Mouse (Mus musculus) cerebellum, adult (tissue): ENCODE measurements around the gene Vkorc1l1.

ENCODE experiments used
- ATAC-seq: cut with Nextera tagmentation; 2 replicates; pipeline ENCODE4 v1.9.2; 2017; ENCODE audit warnings: mild to moderate bottlenecking, moderate library complexity, mixed read lengths; ENCODE audit not compliant: insufficient number of reproducible peaks, low FRiP score, low TSS enrichment

The Vkorc1l1 gene

GRCm38 (mm10) chr5:129940736-129941494 lies 855 bp upstream of the Vkorc1l1 start:
- ATAC-seq = no peak; the same call in 1 of the 2 replicates

GRCm38 (mm10) chr5:129942073-129942939 lies 536 bp downstream of the Vkorc1l1 start:
- ATAC-seq = peak; percentile 46; the same call in 1 of the 2 replicates

DNA sequence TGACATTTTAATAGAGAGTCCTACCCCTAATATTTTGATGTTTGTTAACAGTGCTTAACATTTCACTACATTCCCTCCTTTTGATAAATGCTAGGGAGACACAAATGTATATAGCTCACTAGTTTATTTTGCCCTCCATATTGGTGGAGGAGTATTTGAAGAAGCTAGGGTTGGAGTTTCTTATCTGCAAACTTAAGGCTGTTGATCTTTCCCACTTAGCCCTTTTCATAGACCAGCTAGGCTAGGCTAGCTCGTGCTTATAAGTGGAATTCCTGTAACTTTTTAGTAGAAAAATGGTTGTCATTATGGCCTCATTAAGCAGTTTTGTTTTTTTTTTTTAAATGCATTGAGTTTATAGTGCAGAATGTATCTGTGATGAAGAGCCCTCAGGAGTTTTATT lies 1.6 kb downstream of the Vkorc1l1 start:
- ATAC-seq = no peak

GRCm38 (mm10) chr5:129947528-129948033 lies 5.8 kb downstream of the Vkorc1l1 start:
- no peak for ATAC-seq

- ATAC-seq = no peak
These were observed 10.4 kb downstream of the Vkorc1l1 start for GRCm38 (mm10) chr5:129952143-129952542.

DNA sequence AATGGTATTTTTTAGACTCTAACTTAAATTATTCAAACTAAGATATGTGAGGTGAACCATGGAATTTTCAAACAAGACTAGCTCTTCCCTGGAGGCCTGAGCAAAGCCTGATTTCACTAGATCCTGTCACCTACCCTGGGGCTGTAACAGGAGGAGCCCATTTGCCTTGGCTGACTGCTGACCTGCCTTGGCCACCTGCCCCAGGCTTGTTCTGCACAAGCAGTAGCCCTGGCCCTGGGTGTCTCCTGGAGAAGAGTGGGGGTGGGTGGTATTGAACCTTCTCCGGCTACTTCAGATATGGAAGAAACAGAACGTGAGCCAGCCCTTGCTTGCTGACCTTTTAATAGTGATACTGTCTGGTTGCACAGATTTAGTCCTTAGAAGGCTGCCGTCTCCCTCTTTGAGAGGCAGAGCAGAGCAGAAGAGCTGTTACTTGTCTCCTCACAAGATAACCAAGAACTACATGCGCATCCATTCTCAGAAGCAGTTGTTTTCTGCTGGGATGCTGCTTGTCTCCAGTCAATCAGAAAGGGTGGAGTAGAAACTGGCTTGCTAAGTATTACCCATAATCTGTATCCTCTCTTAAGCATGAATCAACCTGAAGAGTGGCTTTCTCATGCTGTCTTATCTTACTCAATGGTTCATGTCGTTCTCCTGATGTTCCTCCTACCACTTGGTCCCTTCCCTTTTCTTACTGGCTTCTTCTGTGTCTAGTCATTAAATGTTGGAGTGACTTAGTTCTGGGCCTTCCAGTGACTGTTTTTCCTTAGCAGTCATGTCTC lies 12.9 kb downstream of the Vkorc1l1 start:
- ATAC-seq = no peak

- ATAC-seq = no peak
These were observed 14.0 kb downstream of the Vkorc1l1 start for GRCm38 (mm10) chr5:129955792-129956191.

GRCm38 (mm10) chr5:129963224-129963623 lies 21.5 kb downstream of the Vkorc1l1 start:
- no peak for ATAC-seq

- no peak for ATAC-seq
These were observed 24.7 kb downstream of the Vkorc1l1 start for GRCm38 (mm10) chr5:129966448-129966847.

DNA sequence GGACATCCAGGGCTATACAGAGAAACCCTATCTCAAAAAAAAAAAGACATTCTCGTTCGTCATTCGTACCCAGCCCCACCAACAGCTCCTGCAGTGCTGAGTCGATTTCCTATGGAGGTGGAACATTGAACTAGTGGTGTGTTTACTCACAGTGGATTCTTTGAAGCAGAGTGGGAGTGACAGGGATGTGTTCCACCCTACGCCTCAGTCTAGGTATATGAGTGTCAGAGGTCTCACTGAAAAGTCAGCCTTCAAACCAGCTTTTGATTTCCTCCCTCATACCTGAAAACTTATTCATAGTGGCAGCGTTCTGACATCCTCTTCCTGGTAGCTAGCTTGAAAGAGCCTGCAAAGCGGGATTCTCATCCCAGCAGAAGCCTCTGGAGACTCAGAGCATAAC lies 26.6 kb downstream of the Vkorc1l1 start:
- ATAC-seq = no peak

GRCm38 (mm10) chr5:129971491-129971890 lies 29.7 kb downstream of the Vkorc1l1 start:
- no peak for ATAC-seq

DNA sequence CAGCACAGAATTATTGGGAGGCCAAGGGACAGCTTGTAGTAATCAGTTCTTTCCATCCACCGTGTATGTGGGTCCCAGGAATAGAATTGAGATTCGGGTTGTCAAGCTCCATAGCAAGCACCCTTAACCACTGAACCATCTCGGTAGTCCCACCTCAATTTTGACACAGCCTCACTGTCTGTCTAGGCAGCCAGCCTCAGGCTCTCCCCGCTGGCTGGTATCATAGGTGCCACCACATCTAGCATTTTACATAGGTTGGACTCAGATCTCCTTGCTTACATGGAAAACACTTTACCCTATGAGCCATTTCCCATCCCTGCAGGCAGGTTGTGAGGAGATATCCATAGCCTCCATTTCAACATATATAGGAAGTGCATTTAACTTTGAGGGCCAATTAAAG lies 32.6 kb downstream of the Vkorc1l1 start:
- ATAC-seq = no peak

GRCm38 (mm10) chr5:129974866-129975311 lies 33.1 kb downstream of the Vkorc1l1 start:
- ATAC-seq = no peak

GRCm38 (mm10) chr5:129977768-129978167 lies 36.0 kb downstream of the Vkorc1l1 start:
- ATAC-seq = no peak

GRCm38 (mm10) chr5:129978608-129979007 lies 36.8 kb downstream of the Vkorc1l1 start:
- ATAC-seq = no peak

- no peak for ATAC-seq
These were observed 38.4 kb downstream of the Vkorc1l1 start for GRCm38 (mm10) chr5:129980216-129980615.

GRCm38 (mm10) chr5:129989376-129989775 lies 47.6 kb downstream of the Vkorc1l1 start:
- no peak for ATAC-seq

DNA sequence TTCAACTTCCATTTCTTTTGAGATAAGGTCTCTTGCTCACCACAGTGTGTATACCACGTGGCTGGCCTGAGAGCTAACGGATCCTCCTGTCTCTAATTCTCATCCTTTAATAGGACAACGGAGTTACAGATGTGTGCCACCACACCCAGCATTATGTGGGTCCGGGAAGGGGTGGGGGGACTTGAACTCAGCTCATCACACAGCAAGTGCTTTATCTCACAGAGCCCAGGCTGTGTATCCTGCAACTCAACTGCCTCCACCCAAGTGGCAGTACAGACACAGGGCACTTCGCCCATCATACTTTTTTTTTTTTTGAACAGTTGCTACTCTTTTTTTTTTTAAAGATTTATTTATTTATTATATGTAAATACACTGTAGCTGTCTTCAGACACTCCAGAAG lies 50.1 kb downstream of the Vkorc1l1 start:
- ATAC-seq = no peak

DNA sequence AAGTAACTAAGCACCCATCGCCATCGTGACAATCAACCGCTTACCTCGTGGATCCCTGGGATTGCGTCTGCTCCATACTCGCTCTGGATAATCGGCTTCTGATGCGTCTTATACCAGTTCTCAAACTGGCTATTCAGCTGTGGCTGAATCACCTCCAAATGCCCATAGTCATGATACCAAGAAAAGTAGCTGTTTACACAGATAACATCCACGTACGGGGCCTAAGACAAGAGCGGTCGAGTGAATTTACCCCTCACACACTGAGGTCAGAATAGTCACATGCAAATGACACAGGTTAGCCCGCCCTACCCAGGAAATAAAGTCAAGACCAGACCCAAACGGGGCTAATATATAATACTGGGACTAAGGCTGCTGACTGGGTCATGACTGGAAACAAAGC lies 51.6 kb downstream of the Vkorc1l1 start:
- no peak for ATAC-seq

- ATAC-seq = no peak
These were observed 53.2 kb downstream of the Vkorc1l1 start for GRCm38 (mm10) chr5:129994989-129995388.
